Mouse (Mus musculus) CH12.LX (cell line): Measurements from ENCODE around the gene Pdgfc. TPM values are rescaled to one million over a fixed set of nuclear protein-coding genes. Genes with fewer than 3 reads are reported as not detected.

Experiments used
- DNase-seq: peaks from one replicate; pipeline ENCODE4 v3.0.0-alpha.2; 2013; ENCODE audit errors: extremely low read depth
- H3K27ac ChIP-seq: 2 replicates; pipeline ENCODE4 v1.5.1; 2012; ENCODE audit warnings: low read depth, mild to moderate bottlenecking, control low read depth, moderate library complexity; ENCODE audit not compliant: insufficient read depth
- H3K27me3 ChIP-seq: replicated peaks from 2 replicates; pipeline ENCODE3; 2012; ENCODE audit warnings: inconsistent platforms
- H3K36me3 ChIP-seq, 2 experiments: replicated peaks in 1 of 2; 2 replicates each; pipeline versions ENCODE3 to v1.6.1; 2012; ENCODE audit warnings: inconsistent platforms in 1 of 2, low read length in 1 of 2, mild to moderate bottlenecking in 1 of 2, mixed read lengths in 1 of 2, moderate library complexity in 1 of 2; ENCODE audit not compliant: control insufficient read depth in 1 of 2, insufficient read depth in 1 of 2
- H3K4me1 ChIP-seq, 2 experiments: 2 replicates each; pipeline ENCODE4 v1.6.1; 2012; ENCODE audit warnings: inconsistent platforms in 1 of 2, moderate library complexity in 1 of 2; ENCODE audit not compliant: insufficient read depth in 2 of 2, control insufficient read depth in 1 of 2
- H3K4me2 ChIP-seq: 2 replicates; pipeline ENCODE4 v1.6.1; 2012; ENCODE audit warnings: low read depth, mild to moderate bottlenecking, control low read depth; ENCODE audit not compliant: poor library complexity, insufficient read depth, severe bottlenecking
- H3K4me3 ChIP-seq, 3 experiments: fragments of 150-350 bp in 1 of 3; sonication (generic) in 1 of 3; replicated peaks in 1 of 3; 2 replicates each; pipeline versions ENCODE3 to v1.5.1; 2011 to 2012; ENCODE audit warnings: low read depth in 2 of 3, low read length in 2 of 3, mild to moderate bottlenecking in 2 of 3, moderate library complexity in 2 of 3, control low read depth in 1 of 3, improper control_type of control experiment in 1 of 3, inconsistent platforms in 1 of 3, mixed read lengths in 1 of 3; ENCODE audit not compliant: poor library complexity in 1 of 3
- H3K79me2 ChIP-seq: replicated peaks from 2 replicates; pipeline ENCODE4 v1.6.1; 2012; ENCODE audit warnings: mild to moderate bottlenecking, moderate library complexity; ENCODE audit not compliant: control insufficient read depth, poor library complexity, insufficient read depth, severe bottlenecking; ENCODE audit errors: extremely low read depth
- H3K9ac ChIP-seq: 2 replicates; pipeline ENCODE4 v1.6.1; 2012; ENCODE audit warnings: low read depth, mild to moderate bottlenecking, control low read depth, moderate library complexity; ENCODE audit not compliant: insufficient read depth
- H3K9me3 ChIP-seq: replicated peaks from 2 replicates; pipeline ENCODE3; 2012; ENCODE audit warnings: low read length, inconsistent platforms, mixed read lengths
- BHLHE40 ChIP-seq: IDR thresholded peaks from 2 replicates; pipeline ENCODE4 v1.6.1; 2011; ENCODE audit warnings: mild to moderate bottlenecking, low read depth, low read length, improper control_type of control experiment
- CTCF ChIP-seq, 2 experiments: IDR thresholded peaks in 1 of 2; conservative IDR thresholded peaks in 1 of 2; 2 replicates each; pipeline ENCODE4 v1.5.1; 2011 to 2012; ENCODE audit warnings: low read depth in 2 of 2, low read length in 2 of 2, improper control_type of control experiment in 1 of 2, inconsistent platforms in 1 of 2, mild to moderate bottlenecking in 1 of 2, moderate library complexity in 1 of 2
- E2F4 ChIP-seq: IDR thresholded peaks from 2 replicates; pipeline ENCODE4 v1.6.1; 2011; ENCODE audit warnings: low read depth, low read length, improper control_type of control experiment; ENCODE audit not compliant: insufficient replicate concordance
- GABPA ChIP-seq: IDR thresholded peaks from 2 replicates; pipeline ENCODE4 v1.6.1; 2012; ENCODE audit warnings: low read depth, low read length, improper control_type of control experiment, inconsistent platforms; ENCODE audit not compliant: insufficient replicate concordance
- HCFC1 ChIP-seq: IDR thresholded peaks from 2 replicates; pipeline ENCODE4 v1.6.1; 2012; ENCODE audit warnings: low read depth, mild to moderate bottlenecking, inconsistent platforms, low read length, improper control_type of control experiment
- IRF4 ChIP-seq: IDR thresholded peaks from 2 replicates; pipeline ENCODE4 v1.6.1; 2014; ENCODE audit warnings: low read depth, mild to moderate bottlenecking, inconsistent platforms, low read length, improper control_type of control experiment
- JUN ChIP-seq: IDR thresholded peaks from 2 replicates; pipeline ENCODE4 v1.6.1; 2011; ENCODE audit warnings: low read depth, mild to moderate bottlenecking, low read length, improper control_type of control experiment, moderate library complexity; ENCODE audit not compliant: insufficient read depth
- JUND ChIP-seq: conservative IDR thresholded peaks from 2 replicates; pipeline ENCODE4 v1.6.1; 2011; ENCODE audit warnings: low read depth, low read length, improper control_type of control experiment
- KAT2A ChIP-seq: IDR thresholded peaks from 2 replicates; pipeline ENCODE4 v1.6.1; 2012; ENCODE audit warnings: low read length, improper control_type of control experiment, inconsistent platforms; ENCODE audit not compliant: insufficient replicate concordance
- MAFK ChIP-seq: IDR thresholded peaks from 2 replicates; pipeline ENCODE4 v1.6.1; 2011; ENCODE audit warnings: low read length, improper control_type of control experiment; ENCODE audit not compliant: insufficient replicate concordance
- MAX ChIP-seq: IDR thresholded peaks from 2 replicates; pipeline ENCODE4 v1.6.1; 2011; ENCODE audit warnings: low read length, improper control_type of control experiment
- MAZ ChIP-seq: IDR thresholded peaks from 2 replicates; pipeline ENCODE4 v1.6.1; 2012; ENCODE audit warnings: low read depth, mild to moderate bottlenecking, inconsistent platforms, low read length, improper control_type of control experiment, moderate library complexity
- MXI1 ChIP-seq: IDR thresholded peaks from 2 replicates; pipeline ENCODE4 v1.6.1; 2011; ENCODE audit warnings: mild to moderate bottlenecking, low read depth, low read length, improper control_type of control experiment
- NELFE ChIP-seq: IDR thresholded peaks from 2 replicates; pipeline ENCODE4 v1.6.1; 2011; ENCODE audit warnings: low read depth, low read length, improper control_type of control experiment
- PAX5 ChIP-seq: IDR thresholded peaks from 2 replicates; pipeline ENCODE4 v1.6.1; 2012; ENCODE audit warnings: low read length, inconsistent platforms, mixed read lengths
- POLR2A ChIP-seq: IDR thresholded peaks from 2 replicates; pipeline ENCODE4 v1.6.1; 2011; ENCODE audit warnings: low read depth, mild to moderate bottlenecking, improper control_type of control experiment, low read length
- RAD21 ChIP-seq: IDR thresholded peaks from 2 replicates; pipeline ENCODE4 v1.6.1; 2011; ENCODE audit warnings: low read depth, mild to moderate bottlenecking, low read length, improper control_type of control experiment, moderate library complexity
- RCOR1 ChIP-seq: conservative IDR thresholded peaks from 2 replicates; pipeline ENCODE4 v1.6.1; 2012; ENCODE audit warnings: low read depth, mild to moderate bottlenecking, inconsistent platforms, low read length, improper control_type of control experiment
- ZKSCAN1 ChIP-seq: IDR thresholded peaks from 2 replicates; pipeline ENCODE4 v1.6.1; 2012; ENCODE audit warnings: low read depth, inconsistent platforms, low read length, improper control_type of control experiment, borderline replicate concordance
- ZNF384 ChIP-seq: IDR thresholded peaks from 2 replicates; pipeline ENCODE4 v1.6.1; 2012; ENCODE audit warnings: low read depth, low read length, improper control_type of control experiment, inconsistent platforms
- dilution Hi-C: fragments of 300-500 bp; cut with MboI; formaldehyde crosslinking; loops from 2 replicates; pipeline ENCODE4 v1.14.3; 2020; ENCODE audit warnings: low sequenced_read_pairs; ENCODE audit not compliant: extremely low pct_unique_long_range_greater_than_20kb, extremely low pct_ligation_motif_present
- in situ Hi-C: fragments of 300-500 bp; cut with MboI; formaldehyde crosslinking; loops from 3 replicates; pipeline ENCODE4 v1.14.3; 2019; ENCODE audit warnings: low sequenced_read_pairs, low pct_ligation_motif_present, low pct_unique_long_range_greater_than_20kb, mixed read lengths
- polyA plus RNA-seq: library from polyadenylated mRNA; unstranded; fragments of >175 nt; gene quantifications from 2 replicates; pipeline ENCODE4 v1.2.1, GENCODE M21; 2012; ENCODE audit warnings: low read depth; ENCODE audit not compliant: insufficient read length
- total RNA-seq, 2 experiments: library from RNA; depleted of rRNA; stranded (reverse); fragments of 300-350 nt in 1 of 2; fragments of >200 nt in 1 of 2; gene quantifications; 2 replicates each; pipeline ENCODE4 v1.2.3; 2012 to 2014

The Pdgfc gene
- total RNA-seq (2012; rRNA removed) (0.17 TPM in 1 of 2 replicates, not detected in the other), total RNA-seq (2014; rRNA removed) (0.09 TPM in 1 of 2 replicates, not detected in the other), polyA plus RNA-seq (0.18 and 0.20 TPM in 2 replicates)

DNA sequence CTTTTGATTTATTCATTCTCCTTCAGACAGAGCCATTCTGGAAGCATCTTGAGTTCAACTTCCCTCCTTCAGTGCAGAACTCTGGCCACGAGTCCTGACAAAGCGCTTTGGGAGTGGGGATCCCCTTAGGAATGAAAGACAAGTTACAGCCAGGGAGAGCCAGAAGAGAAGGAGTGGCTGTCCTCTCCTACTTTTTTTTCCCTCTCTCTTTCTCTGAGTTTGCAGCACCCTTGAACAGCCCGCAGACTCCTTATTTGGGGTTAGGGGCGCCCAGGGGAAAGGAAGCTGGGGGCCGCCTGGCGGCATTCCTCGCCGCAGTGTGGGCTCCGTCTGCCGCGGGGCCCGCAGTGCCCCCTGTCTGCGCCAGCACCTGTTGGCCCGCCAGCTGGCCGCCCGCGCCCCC lies at the start of gene Pdgfc:
Gene Pdgfc, plus strand, starts transcription at position 266 of the 403 bp plus-strand sequence.
- Histone ChIP-seq H3K79me2 (no peaks in the 10 kb centered on the region), H3K27me3 (peaks cover 7% of the 10 kb centered on the region), H3K4me2 (peak within 1 kb of the TSS; percentile 97), H3K9me3 (no peaks in the 10 kb centered on the region), H3K27ac (no peak within 1 kb of the TSS), H3K36me3 (no peaks in the 10 kb centered on the region), H3K4me1 (peaks cover 5 to 10% of the 10 kb centered on the region in 2 experiments; a peak in 3 of 4 replicates), H3K4me3 (peak within 1 kb of the TSS; percentile 10 to 62 (median 59)), H3K9ac (no peak within 1 kb of the TSS)
- DNase-seq, result no peak
- TF ChIP-seq E2F4 (no peak), JUND (no peak), PAX5 (no peak), MAFK (no peak), MXI1 (no peak)
- in situ Hi-C loops (loop anchor here (10.0 to 25.0 kb wide), 2 partner anchors 751 to 889 kb away; no protein-coding TSS in a partner anchor), dilution Hi-C loops (no loop called here)

DNA sequence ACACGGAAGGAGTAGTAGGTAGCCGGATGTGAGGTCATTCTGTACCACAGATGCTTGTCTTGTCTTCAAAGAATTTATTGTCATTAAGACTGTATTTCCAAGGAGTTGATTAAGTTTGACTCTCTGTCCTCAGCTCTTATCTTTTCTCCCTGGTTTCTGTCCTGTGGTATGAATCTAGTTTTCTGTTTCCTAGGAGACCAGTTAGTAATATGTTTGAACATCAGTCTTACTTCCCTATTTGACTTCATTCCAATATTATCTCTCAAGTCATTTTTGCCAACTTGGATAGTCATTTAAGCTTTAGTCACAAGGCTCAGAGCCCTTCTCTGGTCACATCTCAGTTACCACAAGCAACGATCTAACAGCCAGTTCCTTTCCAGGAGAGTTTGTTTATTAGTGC lies 27.0 kb upstream of the Pdgfc start:
- dilution Hi-C loops (no loop called here), in situ Hi-C loops (no loop called here)
- H3K4me3 ChIP-seq, result no peak overlapping the region
- no peaks in the 10 kb centered on the region for H3K27me3 ChIP-seq
- no peak overlapping the region for H3K4me2 ChIP-seq
- H3K9ac ChIP-seq, result no peak overlapping the region
- H3K36me3 ChIP-seq, result no peaks in the 10 kb centered on the region
- TF ChIP-seq ZKSCAN1, result no peak
- no peak for TF ChIP-seq POLR2A
- no peak for TF ChIP-seq IRF4
- TF ChIP-seq RAD21, result no peak
- no peak for TF ChIP-seq CTCF (conservative IDR thresholded peaks at IDR 0.05 in 1 of 2, IDR thresholded peaks at IDR 0.05 in 1 of 2; ENCODE audit: low read depth in 2 of 2, low read length in 2 of 2)
- no peak for TF ChIP-seq MAZ
- TF ChIP-seq GABPA, result no peak
- no peak for TF ChIP-seq MAX
- no peak for TF ChIP-seq BHLHE40
- no peak for TF ChIP-seq E2F4
- TF ChIP-seq JUN, result no peak
- TF ChIP-seq ZNF384, result no peak
- TF ChIP-seq HCFC1, result no peak
- no peak for TF ChIP-seq NELFE
- TF ChIP-seq RCOR1, result no peak
- TF ChIP-seq KAT2A, result no peak
- peaks cover 0 to 10% of the 10 kb centered on the region in 2 experiments; a peak in 2 of 4 replicates for H3K4me1 ChIP-seq
- H3K79me2 ChIP-seq, result no peaks in the 10 kb centered on the region
- H3K27ac ChIP-seq, result no peak overlapping the region
- no peaks in the 10 kb centered on the region for H3K9me3 ChIP-seq
- DNase-seq, result peak; percentile 12
